ENCODE assay signal across 22 mouse cellular contexts in the genomic region with DNA sequence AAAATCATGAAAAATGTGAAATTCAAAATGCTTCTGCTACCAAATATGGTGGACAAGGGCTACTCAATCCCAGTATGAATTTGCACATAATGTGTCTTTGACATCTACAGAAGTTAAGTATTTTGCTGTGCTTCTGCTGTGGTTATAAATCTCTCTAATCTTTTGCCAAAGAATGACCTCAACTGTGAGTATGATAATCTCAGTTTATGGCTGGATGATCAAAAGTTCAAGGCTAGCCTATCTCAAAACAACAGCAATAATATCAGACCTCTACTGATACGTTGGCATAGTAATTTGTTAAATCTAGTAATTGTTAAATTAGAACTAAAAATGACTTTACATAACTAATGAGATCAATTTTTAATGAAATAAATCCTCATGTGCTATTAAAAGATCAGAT. TPM values are rescaled to one million over a fixed set of nuclear protein-coding genes. Genes with fewer than 3 reads are reported as not detected.
DNase-seq lines count a peak whose midpoint lies in the region; ATAC-seq and TF ChIP-seq lines count a peak whose summit lies in the region.
"Had no signal": no experiment of that assay in that cellular context is flagged by ENCODE, and none has a peak within 500 bp of the region (broad histone marks: within the 10 kb centered on the region; RNA-seq: fewer than 3 reads in every experiment).

No protein-coding gene starts in this region.

- H3K36me3 ChIP-seq in CH12.LX (replicated peaks in 1 of 2; ENCODE audit: control insufficient read depth in 1 of 2, insufficient read depth in 1 of 2, low read length in 1 of 2) = peaks cover 3 to 49% of the 10 kb centered on the region in 2 experiments
- no peaks in the 10 kb centered on the region for H3K36me3 ChIP-seq in intestine, embryonic 15.5 days
- H3K36me3 ChIP-seq in intestine, embryonic 16.5 days (ENCODE audit: control insufficient read depth, insufficient read depth, low read length) = no peaks in the 10 kb centered on the region
- H3K36me3 ChIP-seq in intestine, postnatal 0 days (ENCODE audit: control insufficient read depth, insufficient read depth) = peaks cover 14% of the 10 kb centered on the region; the same call in 1 of the 2 replicates
- H3K36me3 ChIP-seq in heart, embryonic 10.5 days = peaks cover 3% of the 10 kb centered on the region; the same call in 1 of the 2 replicates

- TF ChIP-seq POLR2A in CH12.LX (IDR thresholded peaks at IDR 0.05; ENCODE audit: low read depth, low read length) = no peak

- peak; percentile 41; the same call in 1 of the 2 replicates for ATAC-seq in intestine, embryonic 15.5 days
- peak; percentile 82 for ATAC-seq in intestine, embryonic 16.5 days
- ATAC-seq in intestine, postnatal 0 days = peak; percentile 53
- ATAC-seq: activated CD4-positive, CD25-positive, alpha-beta regulatory T cell, adult 4 months; CD4-positive, CD25-positive, alpha-beta regulatory T cell, adult 4 months; Patski had no signal

- H3K9ac ChIP-seq in CH12.LX (ENCODE audit: insufficient read depth, low read depth) = no peak overlapping the region
- H3K9ac ChIP-seq in intestine, embryonic 15.5 days = no peak overlapping the region
- H3K9ac ChIP-seq in intestine, embryonic 16.5 days (ENCODE audit: low read depth, low read length) = no peak overlapping the region
- H3K9ac ChIP-seq in intestine, postnatal 0 days (ENCODE audit: low read depth, low read length) = no peak overlapping the region

- no peak overlapping the region for H3K4me2 ChIP-seq in CH12.LX (ENCODE audit: insufficient read depth, low read depth, poor library complexity, severe bottlenecking)
- H3K4me2 ChIP-seq in intestine, embryonic 15.5 days (replicated peaks) = no peak overlapping the region
- no peak overlapping the region for H3K4me2 ChIP-seq in intestine, embryonic 16.5 days (ENCODE audit: low read depth, low read length)
- no peak overlapping the region for H3K4me2 ChIP-seq in intestine, postnatal 0 days (replicated peaks; ENCODE audit: low read depth)

- DNase-seq in CH12.LX (ENCODE audit: extremely low read depth) = no peak
- no peak for DNase-seq in frontal cortex, postnatal 14 days (ENCODE audit: low spot score in 2 of 2)
- DNase-seq in left cerebral cortex, adult 9 months (ENCODE audit: low spot score in 2 of 2) = no peak
- no peak for DNase-seq in heart, embryonic 10.5 days (ENCODE audit: low spot score)
- no peak for DNase-seq in cerebellum, postnatal 36 days
- DNase-seq: adrenal gland, adult 2 months; adrenal gland, adult 8-10 months; adrenal gland, postnatal 10 days; adrenal gland, postnatal 14 days; adrenal gland, postnatal 25 days; adrenal gland, postnatal 36 days; B cell, adult 2 months; cerebellum, adult 11 months; cerebellum, adult 11-12 months; cerebellum, adult 18-20 months had no signal

- TF ChIP-seq RAD21 in CH12.LX (IDR thresholded peaks at IDR 0.05; ENCODE audit: low read depth, low read length) = no peak

- 74% methylated on average over 1 of the region's 1 CpGs for WGBS in intestine, embryonic 15.5 days
- WGBS in intestine, embryonic 16.5 days = 55% methylated on average over 1 of the region's 1 CpGs
- WGBS in intestine, postnatal 0 days = 38% methylated on average over 1 of the region's 1 CpGs
- WGBS in heart, embryonic 10.5 days = 77% methylated on average over 1 of the region's 1 CpGs

- H3K4me1 ChIP-seq in CH12.LX (ENCODE audit: control insufficient read depth in 1 of 2, insufficient read depth in 2 of 2) = peaks cover 14 to 31% of the 10 kb centered on the region in 2 experiments
- H3K4me1 ChIP-seq in intestine, embryonic 15.5 days (replicated peaks) = no peaks in the 10 kb centered on the region; the same call in 1 of the 2 replicates
- H3K4me1 ChIP-seq in intestine, embryonic 16.5 days (ENCODE audit: control insufficient read depth, insufficient read depth, low read length) = no peaks in the 10 kb centered on the region
- no peaks in the 10 kb centered on the region for H3K4me1 ChIP-seq in intestine, postnatal 0 days (replicated peaks; ENCODE audit: control insufficient read depth, insufficient read depth, low read length)
- H3K4me1 ChIP-seq in heart, embryonic 10.5 days = no peaks in the 10 kb centered on the region

- H3K9me3 ChIP-seq in CH12.LX (replicated peaks; ENCODE audit: low read length) = no peaks in the 10 kb centered on the region
- H3K9me3 ChIP-seq in intestine, embryonic 15.5 days = no peaks in the 10 kb centered on the region
- no peaks in the 10 kb centered on the region for H3K9me3 ChIP-seq in intestine, embryonic 16.5 days (ENCODE audit: control insufficient read depth, low read length)
- no peaks in the 10 kb centered on the region for H3K9me3 ChIP-seq in intestine, postnatal 0 days (ENCODE audit: control insufficient read depth)
- no peaks in the 10 kb centered on the region for H3K9me3 ChIP-seq in heart, embryonic 10.5 days
- H3K9me3 ChIP-seq: G1E had no signal

- H3K4me3 ChIP-seq in CH12.LX (replicated peaks in 1 of 3; ENCODE audit: low read depth in 2 of 3, low read length in 2 of 3, poor library complexity in 1 of 3) = no peak overlapping the region
- H3K4me3 ChIP-seq in intestine, embryonic 15.5 days (replicated peaks) = no peak overlapping the region
- H3K4me3 ChIP-seq in intestine, embryonic 16.5 days (ENCODE audit: low read length) = no peak overlapping the region
- no peak overlapping the region for H3K4me3 ChIP-seq in intestine, postnatal 0 days (ENCODE audit: low read depth, low read length)
- H3K4me3 ChIP-seq in heart, embryonic 10.5 days = no peak overlapping the region

- dilution Hi-C loops in CH12.LX (cut with MboI; ENCODE audit: extremely low pct_ligation_motif_present, extremely low pct_unique_long_range_greater_than_20kb, low sequenced_read_pairs) = no loop called here

- in situ Hi-C loops in CH12.LX (cut with MboI; ENCODE audit: low pct_ligation_motif_present, low pct_unique_long_range_greater_than_20kb, low sequenced_read_pairs) = no loop called here

- H3K79me2 ChIP-seq in CH12.LX (replicated peaks; ENCODE audit: control insufficient read depth, extremely low read depth, insufficient read depth, poor library complexity, severe bottlenecking) = no peaks in the 10 kb centered on the region

- peak overlapping the region; percentile 56; the same call in 1 of the 2 replicates for H3K27ac ChIP-seq in CH12.LX (ENCODE audit: insufficient read depth, low read depth)
- H3K27ac ChIP-seq in intestine, embryonic 15.5 days = no peak overlapping the region
- no peak overlapping the region for H3K27ac ChIP-seq in intestine, embryonic 16.5 days (ENCODE audit: low read length)
- H3K27ac ChIP-seq in intestine, postnatal 0 days (ENCODE audit: low read depth, low read length) = no peak overlapping the region
- no peak overlapping the region for H3K27ac ChIP-seq in heart, embryonic 10.5 days

- no peak for TF ChIP-seq EP300 in CH12.LX (IDR thresholded peaks at IDR 0.05; ENCODE audit: low read length)

- H3K27me3 ChIP-seq in CH12.LX (replicated peaks) = no peaks in the 10 kb centered on the region
- H3K27me3 ChIP-seq in intestine, embryonic 15.5 days (replicated peaks) = no peaks in the 10 kb centered on the region
- no peaks in the 10 kb centered on the region for H3K27me3 ChIP-seq in intestine, embryonic 16.5 days (replicated peaks; ENCODE audit: control insufficient read depth, insufficient read depth, low read length)
- H3K27me3 ChIP-seq in intestine, postnatal 0 days (replicated peaks; ENCODE audit: control insufficient read depth, insufficient read depth, low read length) = no peaks in the 10 kb centered on the region
- H3K27me3 ChIP-seq in heart, embryonic 10.5 days (ENCODE audit: insufficient read depth, poor library complexity, severe bottlenecking) = no peaks in the 10 kb centered on the region
- H3K27me3 ChIP-seq: Patski had no signal

- no peak for TF ChIP-seq CTCF in CH12.LX (conservative IDR thresholded peaks at IDR 0.05 in 1 of 2, IDR thresholded peaks at IDR 0.05 in 1 of 2; ENCODE audit: low read depth in 2 of 2, low read length in 2 of 2)
- no peak for TF ChIP-seq CTCF in intestine, postnatal 0 days (IDR thresholded peaks at IDR 0.05; ENCODE audit: low read depth)

TF ChIP-seq in CH12.LX, 34 proteins besides CTCF, POLR2A, EP300 and RAD21:
- TF ChIP-seq HCFC1 (IDR thresholded peaks at IDR 0.05; ENCODE audit: low read depth, low read length) (no peak), SMC3 (IDR thresholded peaks at IDR 0.05; ENCODE audit: low read depth, low read length) (no peak), KAT2A (IDR thresholded peaks at IDR 0.05; ENCODE audit: insufficient replicate concordance, low read length) (no peak), BHLHE40 (IDR thresholded peaks at IDR 0.05; ENCODE audit: low read depth, low read length) (no peak), E2F4 (IDR thresholded peaks at IDR 0.05; ENCODE audit: insufficient replicate concordance, low read depth, low read length) (no peak), ZC3H11A (IDR thresholded peaks at IDR 0.05; ENCODE audit: low read depth, low read length) (no peak), ETS1 (conservative IDR thresholded peaks at IDR 0.05; ENCODE audit: low read depth, low read length) (no peak), MYC (IDR thresholded peaks at IDR 0.05; ENCODE audit: low read depth, low read length) (no peak), GABPA (IDR thresholded peaks at IDR 0.05; ENCODE audit: insufficient replicate concordance, low read depth, low read length) (no peak)
TF ChIP-seq in CH12.LX: peak in this region for 0.

RNA-seq across cellular contexts. Expression of a gene that starts 44.0 kb away (rescaled TPM):
- 1.7 TPM in 2 replicates for total RNA-seq in CH12.LX (2012; rRNA removed)
- 2.8 and 2.9 TPM in 2 replicates for total RNA-seq in CH12.LX (2014; rRNA removed)
- polyA plus RNA-seq in CH12.LX (2012; ENCODE audit: insufficient read length, low read depth) = 2.1 and 2.2 TPM in 2 replicates
- 2.7 and 2.9 TPM in 2 replicates for polyA plus RNA-seq in intestine, embryonic 15.5 days (2015; fragmentation: Nextera tagmentation; extraction: Ambion mirVana)
- polyA plus RNA-seq in intestine, embryonic 16.5 days (2015; fragmentation: Nextera tagmentation; extraction: Ambion mirVana) = 2.9 and 3.0 TPM in 2 replicates
- polyA plus RNA-seq in intestine, postnatal 0 days (2015; fragmentation: Nextera tagmentation; extraction: Ambion mirVana) = 5.8 and 6.5 TPM in 2 replicates
- polyA plus RNA-seq in heart, embryonic 10.5 days (2016; fragmentation: Nextera tagmentation; extraction: Ambion mirVana) = 3.8 and 4.1 TPM in 2 replicates

RNA-seq across cellular contexts. Expression of a gene that starts 44.1 kb away (rescaled TPM):
- total RNA-seq in CH12.LX (2012; rRNA removed) = 28.8 and 29.3 TPM in 2 replicates
- 27.4 and 28.5 TPM in 2 replicates for total RNA-seq in CH12.LX (2014; rRNA removed)
- polyA plus RNA-seq in CH12.LX (2012; ENCODE audit: insufficient read length, low read depth) = 31.5 and 32.1 TPM in 2 replicates
- 40.6 and 42.4 TPM in 2 replicates for polyA plus RNA-seq in intestine, embryonic 15.5 days (2015; fragmentation: Nextera tagmentation; extraction: Ambion mirVana)
- 49.1 and 50.6 TPM in 2 replicates for polyA plus RNA-seq in intestine, embryonic 16.5 days (2015; fragmentation: Nextera tagmentation; extraction: Ambion mirVana)
- 84.4 and 85.0 TPM in 2 replicates for polyA plus RNA-seq in intestine, postnatal 0 days (2015; fragmentation: Nextera tagmentation; extraction: Ambion mirVana)
- polyA plus RNA-seq in heart, embryonic 10.5 days (2016; fragmentation: Nextera tagmentation; extraction: Ambion mirVana) = 32.2 and 35.3 TPM in 2 replicates
